Mouse (Mus musculus) forebrain, embryonic 13.5 days (tissue): ENCODE measurements around the gene Srrm4. TPM values are rescaled to one million over a fixed set of nuclear protein-coding genes. Genes with fewer than 3 reads are reported as not detected.
A peak's percentile ranks its signal among the peaks of the same experiment; 100 is the strongest.

ENCODE experiments used
- ATAC-seq: fragments of 200-750 bp; cut with Nextera tagmentation; 2 replicates; pipeline ENCODE4 v1.8.0; 2017
- H3K27ac ChIP-seq: fragments of 300-500 bp; sonication (generic); 2 replicates; pipeline ENCODE4 v1.5.1; 2015; ENCODE audit warnings: inconsistent platforms, mild to moderate bottlenecking, moderate library complexity
- H3K27me3 ChIP-seq: fragments of 300-500 bp; sonication (generic); 2 replicates; pipeline ENCODE4 v1.6.1; 2015; ENCODE audit warnings: mild to moderate bottlenecking, inconsistent platforms
- H3K36me3 ChIP-seq: fragments of 300-500 bp; sonication (generic); 2 replicates; pipeline ENCODE4 v1.6.1; 2015; ENCODE audit warnings: mild to moderate bottlenecking, inconsistent platforms; ENCODE audit not compliant: poor library complexity, severe bottlenecking
- H3K4me1 ChIP-seq: fragments of 300-500 bp; sonication (generic); 2 replicates; pipeline ENCODE4 v1.6.1; 2015; ENCODE audit warnings: inconsistent platforms
- H3K4me2 ChIP-seq: fragments of 300-500 bp; sonication (generic); 2 replicates; pipeline ENCODE4 v1.6.1; 2015; ENCODE audit warnings: inconsistent platforms, mild to moderate bottlenecking, moderate library complexity
- H3K4me3 ChIP-seq: fragments of 300-500 bp; sonication (generic); 2 replicates; pipeline ENCODE4 v1.5.1; 2015; ENCODE audit warnings: mild to moderate bottlenecking, inconsistent platforms
- H3K9ac ChIP-seq: fragments of 300-500 bp; sonication (generic); 2 replicates; pipeline ENCODE4 v1.6.1; 2015; ENCODE audit warnings: mild to moderate bottlenecking, inconsistent platforms
- H3K9me3 ChIP-seq: fragments of 300-500 bp; sonication (generic); replicated peaks from 2 replicates; pipeline ENCODE4 v1.6.1; 2016; ENCODE audit warnings: inconsistent platforms
- WGBS: fragments of 180-500 bp; shearing (Covaris S2); methylation state at CpG from one replicate; pipeline ENCODE4 v1.1.7; 2015; 5-methylcytosine and 5-hydroxymethylcytosine counted together
- polyA plus RNA-seq: library from polyadenylated mRNA; unstranded; fragments of >200 nt; fragmentation: Nextera tagmentation; extraction: Ambion mirVana; gene quantifications from 2 replicates; pipeline ENCODE4 v1.2.1, GENCODE M21; 2015

Srrm4 gene
- polyA plus RNA-seq, 1 experiment from 2014 or later = 28.5 TPM

- 54% methylated on average over 15 of the region's 15 CpGs for WGBS
- no peaks in the 10 kb centered on the region for H3K27me3 ChIP-seq
- no peak overlapping the region for H3K4me3 ChIP-seq
- no peak overlapping the region for H3K9ac ChIP-seq
- no peaks in the 10 kb centered on the region for H3K9me3 ChIP-seq
- ATAC-seq = no peak
- peaks cover 8% of the 10 kb centered on the region for H3K4me1 ChIP-seq
- no peak overlapping the region for H3K4me2 ChIP-seq
- peak overlapping the region; percentile 25; the same call in 1 of the 2 replicates for H3K27ac ChIP-seq
- H3K36me3 ChIP-seq = no peaks in the 10 kb centered on the region
Measured at GRCm38 (mm10) chr5:116389856-116390542, 201.6 kb downstream of the Srrm4 start.

GRCm38 (mm10) chr5:116389321-116389720 is 202.3 kb downstream of the Srrm4 start:
- H3K9me3 ChIP-seq = no peaks in the 10 kb centered on the region
- no peak overlapping the region; the same call in 1 of the 2 replicates for H3K27ac ChIP-seq
- ATAC-seq = no peak
- no peak overlapping the region for H3K4me2 ChIP-seq
- no peak overlapping the region for H3K9ac ChIP-seq
- no peaks in the 10 kb centered on the region for H3K27me3 ChIP-seq
- H3K4me1 ChIP-seq = peaks cover 8% of the 10 kb centered on the region
- no peak overlapping the region for H3K4me3 ChIP-seq
- WGBS = 67% methylated on average over 4 of the region's 4 CpGs
- no peaks in the 10 kb centered on the region for H3K36me3 ChIP-seq

Other genes with a start within 250 kb of the Srrm4 start
- gene Hspb8, start 169.0 kb downstream of the Srrm4 start, polyA plus RNA-seq = 4.5 and 7.2 TPM in 2 replicates